Mouse (Mus musculus) layer of hippocampus, adult 8-10 months (tissue): ENCODE measurements around the gene Clec16a. TPM values are rescaled to one million over a fixed set of nuclear protein-coding genes. Genes with fewer than 3 reads are reported as not detected.
A peak's percentile ranks its signal among the peaks of the same experiment; 100 is the strongest.

Experiments used
- DNase-seq, 2 experiments: peaks; one replicate each; pipeline ENCODE4 v3.0.0; 2022; ENCODE audit warnings: low spot score in 2 of 2
- total RNA-seq, 4 experiments: library from RNA; stranded (reverse); gene quantifications; 2 replicates each; pipeline ENCODE4 v1.2.4; 2022

The Clec16a gene
- total RNA-seq, 4 experiments from 2014 or later, result 85.2 to 99.0 (median 92.5) TPM

DNA sequence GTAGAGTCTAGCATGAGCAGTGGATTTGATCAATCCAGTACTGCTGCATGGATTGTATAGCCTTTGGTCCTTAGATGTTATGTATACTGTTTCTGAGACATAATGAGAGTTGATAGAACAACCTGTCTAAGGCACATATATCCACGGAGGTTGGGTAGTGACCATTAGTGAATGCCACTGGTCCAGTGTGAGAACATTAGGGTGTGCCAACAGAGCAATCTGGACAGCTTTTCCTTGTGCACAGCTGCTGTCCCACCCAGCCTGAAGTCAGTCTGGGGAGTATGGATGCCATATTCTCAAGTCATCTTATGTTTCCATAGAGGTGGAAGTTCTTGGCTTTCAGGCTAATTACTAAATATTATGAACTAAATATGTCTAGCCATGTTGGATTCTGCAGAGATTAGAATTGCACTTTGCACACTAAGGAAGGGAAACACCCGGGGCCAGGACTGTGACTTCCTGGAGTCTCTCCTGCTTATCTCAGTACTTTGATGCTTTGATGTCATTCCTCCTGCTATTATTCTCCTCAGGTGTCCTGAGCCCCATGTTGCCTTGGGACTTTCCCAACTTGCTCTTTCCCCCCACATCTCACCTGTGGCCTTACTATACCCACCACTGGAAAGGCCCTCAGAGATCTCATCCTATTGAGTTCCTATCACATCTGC is 36.2 kb downstream of the Clec16a start:
- no peak for DNase-seq

DNA sequence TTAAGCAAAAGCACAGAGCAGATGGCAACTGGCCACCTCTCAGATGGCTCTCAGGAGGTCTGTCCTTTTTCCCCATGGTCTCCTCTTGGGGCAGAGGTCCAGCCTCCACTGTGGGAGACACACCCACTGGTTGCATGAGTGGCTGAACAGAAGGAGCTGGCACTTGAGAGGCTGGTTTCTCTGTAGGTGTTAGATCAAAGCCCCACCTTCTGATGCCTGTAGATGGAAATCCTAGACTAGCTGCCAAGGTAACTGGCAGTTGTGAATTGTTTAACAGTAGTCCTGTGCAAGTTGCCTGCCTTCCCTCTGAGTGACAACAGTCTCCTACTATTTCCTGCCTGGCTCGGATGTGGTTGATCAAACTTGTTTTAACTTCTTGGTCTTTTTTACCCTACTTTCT is 40.0 kb downstream of the Clec16a start:
- DNase-seq, result no peak

DNA sequence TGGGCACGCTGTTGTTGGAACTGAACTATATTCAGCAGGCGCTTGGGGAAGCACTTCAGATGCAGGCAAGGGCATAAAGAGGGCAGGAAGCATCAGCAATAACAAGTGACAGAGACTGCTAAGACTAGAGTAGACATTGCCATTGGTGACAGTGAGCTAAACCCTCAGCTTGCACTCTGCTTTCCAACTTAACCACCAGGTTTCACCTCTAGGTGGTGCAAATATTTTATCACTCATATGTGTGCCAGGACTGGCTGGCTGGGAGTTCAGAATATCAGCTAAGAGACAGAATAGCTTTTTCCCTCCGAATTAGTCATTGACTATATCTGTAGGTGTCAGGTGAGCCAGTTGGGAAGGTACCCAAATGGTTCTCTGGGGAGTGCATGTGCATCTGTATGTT is 41.4 kb downstream of the Clec16a start:
- DNase-seq, result no peak

DNA sequence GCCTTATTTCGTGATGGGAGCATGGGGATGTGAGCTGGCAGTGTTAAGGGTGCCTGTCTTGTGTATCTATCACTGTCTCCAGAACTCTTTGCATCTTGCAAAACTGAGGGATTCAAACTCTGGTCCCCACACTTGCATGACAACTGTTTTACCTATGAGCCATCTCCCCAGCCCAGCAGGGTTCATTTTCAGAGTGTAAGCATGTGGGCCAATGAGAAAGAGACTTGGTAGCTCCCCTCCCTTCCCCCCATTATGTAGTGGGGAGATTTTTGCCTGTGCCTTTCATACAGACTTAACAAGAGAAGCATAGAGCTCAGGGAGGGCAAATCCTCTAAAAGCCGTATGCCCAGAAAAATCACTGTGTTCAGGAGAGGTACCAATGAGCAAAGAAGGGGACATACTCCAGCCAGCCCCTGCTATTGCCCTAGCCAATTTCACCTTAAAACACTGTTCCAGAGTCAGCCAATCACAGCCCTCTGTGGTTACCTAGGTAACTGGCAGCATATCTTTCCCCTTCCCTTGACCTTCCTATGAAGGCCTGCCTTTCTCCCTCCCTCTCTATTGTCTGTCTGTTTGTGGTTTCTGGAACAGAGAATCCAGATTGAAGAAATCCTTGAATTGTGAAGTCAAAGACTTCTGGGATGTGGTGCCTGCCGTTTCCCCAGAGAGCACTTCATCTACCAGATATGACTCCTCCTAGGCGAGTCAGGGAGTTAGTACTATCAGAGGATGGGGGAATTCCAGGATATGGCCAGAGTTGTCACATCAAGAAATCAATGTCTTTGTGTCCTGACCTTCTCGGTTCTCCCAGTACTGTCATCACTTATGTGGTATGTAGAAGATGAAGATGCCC is 55.0 kb downstream of the Clec16a start:
- DNase-seq, result no peak

DNA sequence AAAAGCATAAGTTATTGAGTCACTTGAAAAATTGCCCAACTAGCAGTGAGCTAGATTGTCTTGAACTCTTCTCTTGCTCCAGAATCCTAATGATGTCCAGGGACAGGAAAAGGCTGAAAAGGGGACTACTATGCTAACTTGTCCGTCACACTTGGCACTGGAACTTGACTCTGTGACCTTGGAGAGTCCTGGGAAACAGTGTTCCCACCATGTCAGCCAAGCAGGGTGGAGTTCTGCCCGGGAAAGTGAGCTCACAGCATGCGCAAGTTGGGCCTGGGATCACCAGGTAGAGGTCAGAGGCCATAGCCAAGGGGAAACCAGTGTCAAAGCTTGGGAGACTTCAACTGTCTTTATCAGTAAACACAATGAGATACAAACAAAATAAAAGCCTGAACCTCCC is 62.7 kb downstream of the Clec16a start:
- DNase-seq, result no peak

DNA sequence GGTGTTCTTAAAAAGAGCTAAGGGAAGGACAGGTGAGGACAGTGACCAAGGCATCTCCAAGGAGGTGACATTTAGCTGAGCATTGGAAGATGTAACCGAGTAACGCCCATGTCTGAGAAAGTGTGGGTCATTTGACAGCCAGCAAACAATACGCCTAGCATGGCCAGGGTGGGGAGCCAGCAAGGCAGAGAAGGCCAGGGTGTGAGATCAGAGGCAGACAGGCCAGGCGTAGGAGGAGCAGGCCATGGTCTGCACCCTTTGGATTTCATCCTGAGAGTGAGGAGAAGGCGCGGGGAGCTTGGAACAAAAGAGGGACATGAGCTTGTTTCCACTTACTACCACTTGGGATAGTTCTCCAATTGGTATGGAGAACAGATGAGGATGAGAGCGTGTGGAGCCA is 64.8 kb downstream of the Clec16a start:
- DNase-seq, result no peak

DNA sequence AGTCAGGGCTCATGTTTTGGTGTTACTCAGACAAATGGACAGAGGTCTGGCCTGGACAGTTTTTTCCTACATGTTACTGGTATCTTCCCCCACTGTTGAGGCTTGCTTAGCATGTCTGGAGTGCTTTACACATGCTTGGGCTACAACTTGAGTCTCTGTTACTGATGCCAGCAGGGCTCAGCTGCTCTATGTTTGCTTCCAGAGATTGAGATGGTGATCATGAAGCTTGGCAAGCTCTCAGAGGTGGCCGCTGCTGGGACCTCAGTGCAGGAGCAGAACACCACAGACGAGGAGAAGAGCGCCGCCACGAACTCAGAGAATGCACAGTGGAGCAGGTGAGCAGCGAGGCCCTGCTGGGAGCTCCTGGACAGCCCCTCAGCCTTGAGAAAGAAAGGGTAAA is 65.7 kb downstream of the Clec16a start:
- no peak for DNase-seq

DNA sequence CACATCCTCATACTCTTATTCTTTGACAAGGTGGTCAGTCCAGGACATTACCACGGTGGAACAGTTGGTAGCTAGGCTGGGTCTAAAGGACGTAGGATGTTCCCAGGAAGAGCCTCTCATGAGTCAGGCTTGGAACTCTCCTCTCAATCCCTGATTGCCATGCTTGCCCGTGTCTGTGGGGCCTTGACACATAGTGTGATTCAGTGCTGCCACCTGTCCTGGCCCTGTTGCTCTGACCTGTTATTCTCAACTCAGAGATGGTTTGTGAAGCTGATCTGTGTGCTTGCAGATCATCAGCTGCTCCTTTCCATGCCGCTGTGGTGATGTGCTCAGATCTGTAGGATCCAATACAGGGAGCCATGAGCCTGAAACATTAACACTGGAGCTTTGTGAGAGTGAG is 66.2 kb downstream of the Clec16a start:
- no peak for DNase-seq

DNA sequence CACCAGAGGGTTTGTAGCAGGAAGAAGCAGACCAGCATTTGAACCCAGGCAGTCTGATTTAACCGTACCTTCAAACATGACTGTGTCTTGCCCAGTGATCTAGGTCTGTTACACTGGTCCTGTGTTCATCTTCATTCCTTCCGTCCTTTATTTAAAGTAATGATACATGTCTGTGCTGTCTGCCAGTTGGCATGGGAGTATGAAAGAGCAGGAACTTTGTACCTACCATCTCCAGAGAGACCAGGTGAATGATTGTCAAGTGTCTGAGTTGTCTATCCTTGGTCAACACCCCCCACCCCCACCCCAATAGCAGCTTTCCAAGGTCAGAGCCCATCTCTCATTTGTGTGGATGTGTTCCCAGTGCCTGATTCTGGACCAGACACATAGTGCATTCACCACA is 68.9 kb downstream of the Clec16a start:
- no peak for DNase-seq

DNA sequence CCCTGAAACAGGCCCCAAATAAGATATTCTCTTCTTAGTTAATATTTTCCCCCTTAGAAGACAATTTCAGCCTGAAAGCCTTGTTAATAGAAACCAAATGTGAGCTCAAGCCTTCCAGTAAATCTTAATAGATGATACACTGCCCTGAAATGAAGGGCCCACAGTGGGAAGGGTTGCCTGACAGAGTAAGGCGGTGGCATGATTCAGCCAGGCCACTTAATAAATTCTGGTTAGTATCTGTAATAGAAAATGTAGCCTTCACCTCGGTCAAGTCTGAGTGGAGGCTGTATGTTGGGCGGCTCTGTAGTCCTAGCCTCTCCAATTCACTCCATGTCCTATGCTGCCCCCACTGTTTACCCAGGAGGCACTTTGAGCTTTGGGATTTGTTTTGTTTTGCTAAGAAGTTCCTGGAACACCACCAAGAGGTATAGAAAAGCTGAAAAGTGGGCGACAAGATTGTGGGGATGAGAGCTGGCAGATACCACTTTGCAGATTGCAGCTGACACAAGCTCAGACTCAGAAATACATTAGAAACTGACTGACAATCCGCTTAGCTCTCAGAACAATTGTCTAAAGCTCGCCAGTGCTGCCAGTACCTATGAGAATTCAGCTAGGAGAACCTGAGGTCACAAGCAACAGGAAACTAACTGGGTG is 75.9 kb downstream of the Clec16a start:
- no peak for DNase-seq

DNA sequence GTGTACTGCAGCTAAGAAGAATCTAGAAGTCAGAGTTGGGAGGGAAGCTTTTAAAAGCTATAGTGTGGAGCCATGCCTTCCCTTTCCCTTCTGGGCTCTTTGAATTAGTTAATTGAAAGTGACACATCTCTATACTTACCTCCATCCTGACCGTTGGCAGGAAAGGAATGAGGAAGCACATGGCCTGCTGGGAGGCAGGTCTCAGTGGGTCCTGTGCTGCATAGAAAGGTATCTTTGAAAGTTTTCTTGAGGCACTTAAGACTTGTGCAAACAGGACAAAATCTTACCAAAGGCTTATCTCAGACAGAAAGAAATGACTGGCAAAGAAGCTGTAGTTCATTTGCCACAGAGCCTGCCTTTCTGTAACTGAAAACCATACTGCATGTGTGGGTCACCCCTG is 76.6 kb downstream of the Clec16a start:
- DNase-seq, result no peak

DNA sequence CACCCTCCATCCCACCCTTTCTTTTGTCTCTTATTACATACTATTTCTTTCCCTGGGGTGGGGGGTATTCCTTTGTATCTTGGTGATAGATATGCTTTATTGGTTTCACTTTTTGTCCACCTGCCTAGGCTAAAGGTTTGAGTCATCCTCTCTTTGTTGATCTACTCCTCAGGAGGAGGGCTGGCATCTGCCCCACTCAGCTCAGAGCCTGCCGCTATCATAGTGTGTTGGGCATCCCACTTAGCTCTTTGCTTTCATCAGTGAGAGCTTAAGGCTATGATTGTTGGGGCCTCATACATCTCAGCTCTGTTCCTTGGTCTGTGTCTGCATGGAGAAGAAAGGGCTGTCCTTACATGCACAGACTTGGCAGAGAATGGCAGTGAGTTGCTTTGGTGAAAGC is 81.0 kb downstream of the Clec16a start:
- no peak for DNase-seq

DNA sequence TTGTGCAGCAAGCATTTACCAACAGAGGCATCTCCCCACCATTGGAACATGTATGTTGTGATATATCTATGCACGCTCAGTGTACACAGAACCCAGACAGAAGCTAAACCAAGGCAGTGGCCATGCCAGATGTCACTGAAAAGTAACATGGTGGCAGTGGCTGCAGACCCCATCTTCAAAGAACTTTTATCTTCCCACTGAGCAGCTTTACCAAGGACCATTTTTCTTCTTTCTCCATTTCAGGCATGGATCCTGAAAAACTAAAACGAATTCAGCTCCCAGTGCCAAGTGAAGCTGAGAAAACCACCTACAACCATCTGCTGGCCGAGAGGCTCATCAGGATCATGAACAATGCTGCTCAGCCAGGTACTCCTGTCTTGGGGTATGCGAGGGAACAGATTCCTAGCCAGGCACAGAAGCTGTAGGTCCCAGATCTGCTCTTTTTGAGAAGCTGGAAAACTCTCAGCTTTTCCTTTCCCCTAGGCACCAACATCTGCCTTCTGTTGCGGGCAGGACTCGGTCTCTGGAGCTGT is 82.1 kb downstream of the Clec16a start:
- DNase-seq, result peak; percentile 48 to 63

DNA sequence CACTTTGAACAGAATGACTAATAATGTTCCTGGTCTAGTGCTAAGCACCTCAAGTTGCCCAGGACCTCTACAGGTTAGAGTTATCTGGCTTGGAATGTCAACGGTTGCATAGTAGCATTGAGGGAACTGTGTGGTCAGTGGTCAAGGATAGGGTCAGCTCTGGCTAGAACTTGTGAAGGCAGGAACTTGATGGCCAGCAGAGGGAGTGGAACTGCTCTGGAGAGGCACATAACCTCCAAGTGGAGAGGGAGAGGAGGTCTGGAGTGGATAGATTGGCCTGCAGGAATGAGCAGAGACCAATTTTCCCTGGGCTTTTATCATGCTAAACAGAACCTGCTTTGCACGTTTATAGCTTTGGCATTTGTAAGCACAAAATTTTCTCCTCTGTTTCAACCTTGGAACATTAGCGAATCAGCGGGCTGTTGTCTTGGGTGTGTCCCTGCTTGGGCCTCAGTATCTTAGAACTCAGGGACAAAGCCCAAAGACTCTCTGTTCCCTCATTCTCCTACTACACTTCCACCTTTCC is 83.0 kb downstream of the Clec16a start:
- DNase-seq, result no peak

DNA sequence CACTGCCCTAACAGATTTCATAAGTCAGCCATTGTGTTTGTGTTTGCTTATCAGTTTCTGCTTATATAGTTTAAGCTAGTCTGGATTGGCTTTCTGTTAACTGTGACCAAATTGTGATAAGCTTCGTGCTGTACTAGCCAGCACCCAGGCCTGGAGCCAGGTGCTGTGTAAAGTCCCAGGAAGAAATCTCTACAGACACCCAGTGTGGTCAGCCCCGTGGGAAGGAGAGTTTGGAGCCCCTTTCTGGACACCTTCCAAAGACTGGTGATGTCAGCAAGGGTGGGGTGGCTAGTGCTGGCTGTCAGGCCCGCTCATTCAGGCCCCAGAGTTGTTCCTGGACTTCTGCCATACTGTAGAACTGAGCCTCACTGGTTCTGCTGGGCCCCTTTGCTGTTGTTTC is 83.8 kb downstream of the Clec16a start:
- no peak for DNase-seq

DNA sequence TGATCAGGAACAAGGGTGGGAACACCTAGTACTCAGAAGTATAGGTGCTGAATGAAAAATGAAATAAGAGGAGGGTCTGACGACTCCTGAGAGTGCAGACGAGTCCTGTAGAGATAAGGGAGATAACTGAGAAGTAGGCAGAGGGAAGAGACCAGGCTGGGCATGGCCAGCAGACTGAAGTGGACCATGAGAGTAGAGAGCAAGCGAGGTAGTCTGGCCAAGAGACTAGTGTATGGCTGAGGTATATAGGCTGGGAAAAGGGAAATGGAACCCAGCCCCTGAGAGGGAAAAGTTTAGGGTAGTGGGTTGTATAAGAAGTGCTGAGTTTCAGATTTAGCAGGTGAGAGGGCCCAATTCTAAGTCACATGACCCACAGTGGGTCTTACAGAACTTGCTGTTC is 84.2 kb downstream of the Clec16a start:
- no peak for DNase-seq

DNA sequence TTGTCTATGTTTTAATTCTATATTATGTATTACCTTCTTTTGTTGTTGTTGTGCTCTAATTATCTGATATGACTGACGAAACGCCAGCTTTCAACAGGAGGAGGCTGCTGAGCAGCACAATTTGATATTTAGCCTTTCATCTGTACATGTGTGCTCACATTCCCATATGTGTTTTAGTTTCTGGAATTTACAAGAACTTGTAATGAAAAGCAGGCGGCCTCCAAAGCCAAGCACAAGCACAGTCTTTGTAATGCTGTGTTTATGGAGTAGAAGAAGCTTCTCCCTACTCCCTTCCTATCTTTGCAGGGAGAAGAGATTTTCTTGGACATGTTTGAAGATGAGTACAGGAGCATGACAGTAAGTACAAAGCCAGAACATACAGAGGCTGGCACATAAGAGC is 89.8 kb downstream of the Clec16a start:
- no peak for DNase-seq

DNA sequence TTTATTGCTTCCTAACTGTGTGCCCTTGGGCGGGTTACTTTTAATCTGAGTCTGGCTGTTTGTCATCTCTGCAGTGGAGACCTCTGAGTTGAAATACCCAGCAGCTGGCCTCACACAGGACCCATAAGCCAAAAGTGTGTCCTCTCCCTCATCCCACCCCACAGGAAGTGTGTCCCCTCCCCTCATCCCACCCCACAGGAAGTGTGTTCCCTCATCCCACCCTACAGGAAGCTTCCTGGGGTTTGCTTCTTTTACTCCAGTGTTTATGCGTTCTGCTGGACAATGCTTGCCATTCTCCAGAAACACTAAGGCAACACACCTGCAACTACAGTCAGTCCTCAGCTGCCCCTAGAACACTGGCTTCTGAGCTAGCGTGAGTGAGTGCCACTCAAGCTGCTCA is 92.8 kb downstream of the Clec16a start:
- no peak for DNase-seq

DNA sequence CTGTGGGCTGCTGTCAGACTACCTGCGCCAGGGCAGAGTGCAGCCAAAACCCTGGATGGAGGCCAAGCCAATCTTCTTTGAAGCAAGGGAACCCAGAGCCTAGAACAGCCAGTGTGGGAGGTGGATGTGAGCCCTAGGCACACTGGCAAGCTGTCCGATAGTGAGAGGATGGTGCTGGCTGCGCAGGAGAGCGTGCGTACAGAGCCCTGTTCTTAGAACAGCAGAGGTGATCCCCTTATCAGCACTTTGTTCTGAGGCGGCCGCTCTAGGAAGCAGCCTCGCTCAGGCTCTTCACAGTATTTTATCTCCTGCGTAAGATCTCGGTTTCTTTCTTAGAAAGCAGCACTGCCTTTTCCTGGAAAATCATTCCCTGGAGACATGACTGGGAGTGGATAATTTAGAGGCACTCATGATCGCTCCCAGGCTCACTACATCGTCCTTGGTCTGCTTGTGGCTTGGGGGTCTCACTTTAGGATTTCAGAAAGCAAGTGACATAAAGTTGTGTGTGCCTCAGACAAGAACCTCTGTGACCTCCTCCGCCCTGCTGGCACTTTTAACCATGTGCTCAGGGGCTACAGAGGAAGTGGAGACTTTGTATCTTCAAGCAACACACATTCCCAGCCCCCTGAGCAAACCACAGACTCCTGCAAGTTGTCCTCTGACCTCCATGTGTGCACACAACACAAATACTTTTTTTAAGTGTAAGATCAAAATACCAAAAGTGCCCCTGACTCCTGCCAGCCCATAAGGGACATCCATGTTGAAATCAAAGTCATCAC is 94.2 kb downstream of the Clec16a start:
- DNase-seq, result no peak

DNA sequence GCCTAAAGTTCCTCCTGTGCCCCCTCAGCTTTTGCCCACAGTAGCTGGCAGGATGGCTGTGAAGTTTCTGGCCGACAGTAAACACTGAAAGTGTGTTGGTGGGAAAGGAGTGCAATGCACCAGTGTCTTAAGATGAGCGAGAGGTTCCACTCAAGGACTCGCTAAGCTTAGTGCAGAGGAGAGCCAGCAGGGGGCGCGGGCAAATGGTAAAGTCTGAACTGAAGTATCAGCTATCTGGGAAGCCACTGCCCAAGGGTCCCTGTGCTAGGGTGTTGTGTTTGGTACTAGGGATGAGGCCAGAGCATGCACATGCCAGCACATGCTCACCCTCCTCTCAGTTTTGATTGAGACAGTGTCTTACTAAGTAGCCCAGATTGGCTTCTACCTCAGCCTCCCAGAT is 94.9 kb downstream of the Clec16a start:
- DNase-seq, result peak in 1 of 2 experiments; percentile 66

DNA sequence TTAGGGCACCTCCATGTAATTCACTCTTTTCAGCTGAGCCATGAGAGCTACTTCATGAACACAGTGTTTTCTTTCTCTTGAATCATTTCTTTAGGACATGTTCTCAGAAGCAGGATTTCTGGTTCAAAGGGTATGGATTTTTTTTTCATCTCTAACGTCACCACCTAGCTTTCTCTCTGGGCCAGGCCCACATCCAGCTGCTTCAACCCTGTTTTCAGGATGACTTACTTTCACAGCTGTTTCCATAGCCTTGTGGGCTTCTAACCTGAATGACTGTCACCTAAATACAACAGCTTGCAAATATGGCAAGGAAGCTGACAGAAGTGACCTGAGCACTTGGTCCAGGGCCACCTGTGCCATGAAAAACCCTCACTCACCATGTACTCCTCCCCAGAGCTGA is 96.0 kb downstream of the Clec16a start:
- DNase-seq, result no peak
